Mouse (Mus musculus) embryonic fibroblast, embryonic 13.5 days (primary cell): ENCODE measurements around the gene Scmh1. TPM values are rescaled to one million over a fixed set of nuclear protein-coding genes. Genes with fewer than 3 reads are reported as not detected.

Source experiments
- H3K27ac ChIP-seq: 2 replicates; pipeline ENCODE4 v1.5.1; 2012; ENCODE audit warnings: low read length, control low read depth, inconsistent platforms; ENCODE audit not compliant: insufficient read depth
- H3K4me1 ChIP-seq: 2 replicates; pipeline ENCODE4 v1.6.1; 2011; ENCODE audit warnings: low read length; ENCODE audit not compliant: control insufficient read depth, insufficient read depth
- H3K4me3 ChIP-seq: 2 replicates; pipeline ENCODE4 v1.5.1; 2011; ENCODE audit warnings: mild to moderate bottlenecking, control low read depth, low read length; ENCODE audit not compliant: insufficient read depth
- CTCF ChIP-seq: IDR thresholded peaks from 2 replicates; pipeline ENCODE4 v1.5.1; 2011; ENCODE audit warnings: mild to moderate bottlenecking, control low read depth, low read length, moderate library complexity, borderline replicate concordance; ENCODE audit not compliant: insufficient read depth
- POLR2A ChIP-seq: IDR thresholded peaks from 2 replicates; pipeline ENCODE4 v1.6.1; 2011; ENCODE audit warnings: low read depth, mild to moderate bottlenecking, control low read depth, low read length, moderate library complexity
- polyA plus RNA-seq: library from polyadenylated mRNA; stranded (reverse); fragments of >200 nt; gene quantifications from 2 replicates; pipeline ENCODE4 v1.2.4, GENCODE M21; 2011; ENCODE audit warnings: low read depth; ENCODE audit not compliant: missing spikeins, insufficient read length

The Scmh1 gene
- polyA plus RNA-seq, 1 experiment = 40.4 TPM

DNA sequence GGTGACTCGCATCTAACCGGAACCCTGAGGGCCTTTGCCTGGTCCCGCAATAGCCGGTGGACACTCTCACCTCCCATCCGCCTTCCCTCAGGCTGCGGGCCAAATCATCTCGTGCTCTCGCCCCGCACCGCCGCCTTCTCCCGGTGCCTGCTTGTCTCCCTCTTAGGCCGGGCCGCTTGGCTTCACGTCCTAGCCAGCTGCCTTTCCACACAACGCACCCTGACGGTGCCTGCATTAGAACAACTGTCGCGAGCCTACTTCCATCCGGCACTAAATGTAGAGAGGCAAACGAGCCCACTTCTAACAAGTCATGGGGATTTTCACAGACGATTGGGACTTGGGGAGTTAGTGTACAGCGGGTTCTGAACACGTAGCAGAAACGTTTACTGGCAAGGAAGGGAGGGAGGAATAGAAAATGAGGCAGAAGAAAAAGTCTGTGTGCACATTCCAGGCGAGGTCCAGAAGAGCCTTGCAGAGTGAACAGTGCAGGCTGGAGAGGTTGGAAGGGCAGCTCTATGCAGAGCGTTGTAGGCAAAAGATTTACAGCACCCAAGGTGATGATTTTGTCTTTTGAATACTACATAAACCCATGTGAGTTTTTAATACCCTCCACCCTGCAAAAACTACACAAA is 165.5 kb downstream of the Scmh1 start:
- H3K4me1 ChIP-seq = peaks cover 7% of the 10 kb centered on the region
- TF ChIP-seq POLR2A = 0 out of 2 replicates have a peak, but pooled peaks have one; percentile 48
- TF ChIP-seq CTCF = no peak
- peak overlapping the region; percentile 62 for H3K4me3 ChIP-seq
- H3K27ac ChIP-seq = peak overlapping the region; percentile 100

- Histone ChIP-seq H3K27ac (peak overlapping the region; percentile 100), H3K4me3 (peak overlapping the region; percentile 62; the same call in 1 of the 2 replicates), H3K4me1 (peaks cover 6% of the 10 kb centered on the region)
- TF ChIP-seq CTCF = no peak
- TF ChIP-seq POLR2A = no peak
Observed at GRCm38 (mm10) chr4:120571070-120571464, 166.0 kb downstream of the Scmh1 start.

DNA sequence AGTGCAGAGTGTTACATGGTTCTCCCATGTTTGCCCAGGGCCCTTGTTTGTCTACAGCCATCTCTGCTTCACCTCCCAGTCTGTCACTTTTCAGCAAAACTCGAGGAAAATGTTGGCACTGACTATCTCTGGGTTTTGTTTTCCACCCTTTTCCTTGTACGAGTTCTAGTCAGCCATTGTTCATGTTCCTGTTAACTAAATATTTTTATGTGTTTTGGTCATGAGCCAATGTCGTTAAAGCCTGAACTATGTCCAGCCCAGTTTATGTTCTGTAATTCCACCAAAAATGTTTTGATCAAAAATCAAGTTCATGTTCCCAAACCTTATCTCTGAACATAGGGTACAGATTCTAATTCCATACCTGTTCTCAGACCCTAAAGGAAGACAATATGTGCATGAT is 166.6 kb downstream of the Scmh1 start:
- Histone ChIP-seq H3K4me1 (peaks cover 6% of the 10 kb centered on the region), H3K27ac (peak overlapping the region; percentile 91), H3K4me3 (no peak overlapping the region)
- TF ChIP-seq CTCF (no peak), POLR2A (no peak)

Other genes with a start within 250 kb of the Scmh1 start
- not detected in 2 replicates for gene Edn2, start 244.1 kb upstream of the Scmh1 start, polyA plus RNA-seq
- not detected in 2 replicates for gene Foxo6, start 117.9 kb upstream of the Scmh1 start, polyA plus RNA-seq
- gene Slfnl1, start 127.0 kb downstream of the Scmh1 start, polyA plus RNA-seq = 0.30 TPM in 1 of 2 replicates, not detected in the other
- 95.9 and 98.3 TPM in 2 replicates for gene Ctps, start 165.0 kb downstream of the Scmh1 start, polyA plus RNA-seq
- not detected in 2 replicates for gene Gm8439, start 183.5 kb downstream of the Scmh1 start, polyA plus RNA-seq